Mouse (Mus musculus): ENCODE results near the gene Ttyh3.

The Ttyh3 gene

GRCm38 (mm10) chr5:140611021-140611583, 37.7 kb downstream of the Ttyh3 start:
- DNase-seq (ENCODE audit: extremely low spot score, low read depth, low spot score), result no peak

DNA sequence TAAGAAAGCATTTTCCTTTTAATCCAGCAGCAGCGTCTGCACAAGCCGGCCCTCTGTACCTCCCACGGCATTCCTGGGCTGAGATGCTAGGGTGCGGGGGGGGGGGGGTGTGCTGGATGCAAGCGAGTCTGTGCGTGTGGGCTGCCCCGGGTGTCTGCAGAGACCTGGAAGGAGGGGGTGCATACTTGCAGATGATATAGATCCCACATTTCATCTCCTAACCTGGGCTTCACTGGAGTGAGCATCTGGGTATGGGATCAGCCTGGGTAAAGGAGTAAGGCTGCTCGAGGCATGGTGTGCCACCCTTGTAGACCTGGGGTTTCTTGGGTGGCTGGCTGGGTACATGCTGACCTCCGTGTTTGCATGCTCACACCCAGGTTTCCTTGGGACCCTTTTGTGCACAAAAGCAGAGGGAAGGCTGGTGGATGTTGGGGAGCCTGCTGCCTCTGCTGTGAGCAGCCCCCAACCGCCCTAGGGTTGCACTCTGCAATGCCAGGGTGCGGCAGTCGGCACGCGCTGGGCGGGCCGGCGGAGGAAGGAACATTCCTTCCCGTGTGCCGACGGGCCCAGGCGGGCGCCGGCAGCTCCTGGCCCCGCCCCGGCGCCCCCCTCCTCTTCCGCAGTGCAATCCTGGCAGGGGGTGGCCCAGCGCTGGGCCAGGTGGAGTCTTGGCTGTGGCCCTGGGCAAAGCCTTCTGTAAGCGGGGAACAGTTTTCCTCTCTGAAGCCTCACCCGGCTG, 38.4 kb downstream of the Ttyh3 start:
- no peak for DNase-seq (ENCODE audit: extremely low spot score, low read depth, low spot score)

GRCm38 (mm10) chr5:140609511-140610272, 39.1 kb downstream of the Ttyh3 start:
- DNase-seq (ENCODE audit: extremely low spot score, low read depth, low spot score), result no peak

DNA sequence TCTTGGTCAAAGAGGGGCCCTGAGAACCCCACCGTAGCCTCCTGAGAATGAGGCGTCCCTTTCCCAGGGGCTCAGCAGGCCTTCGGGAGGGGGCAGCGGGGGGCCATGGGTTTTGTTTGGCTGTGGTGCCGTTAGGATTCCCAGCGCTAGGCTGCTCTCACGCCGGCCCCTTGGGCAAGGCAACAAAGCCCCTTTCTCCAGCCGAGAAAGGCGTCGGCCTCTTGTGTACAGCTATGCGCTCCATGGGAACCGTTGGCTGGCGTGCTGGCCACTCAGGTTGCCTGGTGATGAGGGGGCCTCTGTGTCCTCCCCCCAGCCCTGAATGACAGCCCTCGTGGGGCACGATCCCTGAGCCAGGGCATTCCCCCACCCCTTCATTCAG, 40.2 kb downstream of the Ttyh3 start:
- DNase-seq (ENCODE audit: extremely low spot score, low read depth, low spot score), result no peak

- DNase-seq (ENCODE audit: extremely low spot score, low read depth, low spot score), result no peak
These were observed 40.8 kb downstream of the Ttyh3 start for GRCm38 (mm10) chr5:140607836-140608633.

- no peak for DNase-seq (ENCODE audit: extremely low spot score, low read depth, low spot score)
These were observed 41.6 kb downstream of the Ttyh3 start, which contains the start of gene Lfng for GRCm38 (mm10) chr5:140607001-140607835. Lfng (plus strand) TSS chr5:140607320.

DNA sequence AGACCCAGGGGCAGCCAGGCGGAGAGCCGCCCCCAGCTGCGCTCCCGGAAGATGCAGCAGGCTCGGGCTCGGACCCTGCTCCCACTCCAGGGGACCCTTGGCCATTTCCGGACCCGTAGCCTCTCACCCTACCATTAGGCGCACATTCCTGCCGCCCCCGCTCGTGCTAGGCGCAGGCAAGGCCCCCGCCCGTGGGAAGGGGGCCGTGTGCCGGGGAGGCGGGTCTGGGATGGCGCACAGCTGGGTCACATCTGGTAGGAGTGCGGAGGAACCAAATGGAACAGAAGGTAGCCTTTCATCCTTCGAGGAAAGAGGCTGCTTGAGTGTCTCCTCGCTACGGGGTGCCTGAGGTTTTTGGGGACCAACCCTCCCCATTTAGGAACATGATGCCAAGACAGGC, 42.4 kb downstream of the Ttyh3 start:
- DNase-seq (ENCODE audit: extremely low spot score, low read depth, low spot score), result no peak

DNA sequence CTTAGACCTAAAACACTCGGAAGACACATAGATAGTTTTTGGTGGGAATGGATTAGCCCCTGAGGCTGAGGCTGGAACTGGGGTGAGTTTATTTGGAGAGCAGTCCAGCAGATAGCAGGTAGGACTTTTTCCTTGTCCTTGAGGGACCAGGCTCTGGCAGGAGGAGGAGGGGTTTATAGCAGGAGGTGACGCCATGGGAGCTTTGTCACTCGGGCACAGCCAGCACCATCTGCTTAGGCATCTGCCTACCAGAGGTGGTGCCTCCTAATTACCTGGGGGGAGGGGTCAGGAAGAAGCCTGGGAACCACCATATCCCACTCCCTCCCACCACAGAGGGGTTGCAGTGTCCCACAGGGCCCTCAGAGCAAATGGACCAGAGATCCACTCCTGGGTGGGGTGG, 43.6 kb downstream of the Ttyh3 start:
- no peak for DNase-seq (ENCODE audit: extremely low spot score, low read depth, low spot score)

DNA sequence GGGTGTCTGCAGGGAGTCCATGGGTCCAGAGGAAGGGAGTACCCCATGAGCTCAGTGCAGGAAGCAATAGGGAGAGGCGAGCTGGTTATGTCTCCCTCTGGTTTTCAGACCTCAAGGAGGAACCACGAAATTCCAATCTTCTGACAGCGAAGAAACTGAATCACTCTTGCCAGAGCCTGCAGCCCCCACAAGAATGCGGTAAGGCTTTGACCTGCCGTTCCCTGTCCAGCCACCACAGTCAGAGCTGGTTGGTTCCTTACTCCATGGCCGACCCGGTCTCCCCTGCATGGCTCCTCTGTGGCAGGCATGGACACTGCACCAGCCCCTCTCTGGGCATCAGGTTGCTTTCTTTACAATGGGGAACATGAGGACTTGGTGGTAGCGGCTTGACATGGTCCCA, 44.4 kb downstream of the Ttyh3 start:
- no peak for DNase-seq (ENCODE audit: extremely low spot score, low read depth, low spot score)

DNA sequence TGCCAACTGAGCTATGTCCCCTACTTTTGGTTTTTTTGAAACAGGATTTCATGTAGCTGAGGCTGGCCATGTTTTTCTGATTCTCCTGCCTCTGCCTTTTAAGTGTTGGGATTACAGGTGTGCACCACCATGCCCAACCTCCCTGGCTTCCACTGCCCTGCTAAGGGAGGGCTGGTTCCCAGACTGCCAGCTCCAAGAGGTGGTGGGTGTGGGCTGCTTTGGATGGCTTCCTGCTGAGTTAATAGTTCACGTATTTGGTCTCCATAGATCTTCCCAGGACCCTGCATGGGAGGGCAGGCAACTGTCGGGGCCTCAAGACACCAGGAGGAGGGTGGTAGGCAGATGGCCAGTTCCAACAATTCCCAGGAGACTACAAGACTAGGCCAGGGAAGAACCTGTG, 46.3 kb downstream of the Ttyh3 start:
- DNase-seq (ENCODE audit: extremely low spot score, low read depth, low spot score), result no peak

DNA sequence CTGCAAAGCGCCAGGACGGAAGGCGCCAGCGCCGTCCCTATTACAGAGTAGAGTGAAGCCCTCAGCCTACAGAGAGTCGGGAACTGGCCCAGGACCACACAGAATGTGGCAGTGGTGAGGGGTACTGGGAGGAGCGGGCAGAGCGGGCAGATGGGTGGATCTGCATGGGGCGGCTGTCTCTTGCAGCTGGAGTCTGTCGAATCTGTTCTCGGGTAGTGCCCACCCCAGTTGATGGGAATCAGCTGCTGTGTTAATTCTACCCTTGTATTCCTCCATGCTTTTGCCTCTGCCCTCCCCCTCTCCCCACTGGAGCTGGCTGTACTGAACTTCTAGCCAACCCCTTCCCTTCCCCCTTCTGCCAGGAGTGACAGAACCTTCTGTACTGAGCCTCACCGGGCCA, 47.1 kb downstream of the Ttyh3 start:
- DNase-seq (ENCODE audit: extremely low spot score, low read depth, low spot score), result no peak

DNA sequence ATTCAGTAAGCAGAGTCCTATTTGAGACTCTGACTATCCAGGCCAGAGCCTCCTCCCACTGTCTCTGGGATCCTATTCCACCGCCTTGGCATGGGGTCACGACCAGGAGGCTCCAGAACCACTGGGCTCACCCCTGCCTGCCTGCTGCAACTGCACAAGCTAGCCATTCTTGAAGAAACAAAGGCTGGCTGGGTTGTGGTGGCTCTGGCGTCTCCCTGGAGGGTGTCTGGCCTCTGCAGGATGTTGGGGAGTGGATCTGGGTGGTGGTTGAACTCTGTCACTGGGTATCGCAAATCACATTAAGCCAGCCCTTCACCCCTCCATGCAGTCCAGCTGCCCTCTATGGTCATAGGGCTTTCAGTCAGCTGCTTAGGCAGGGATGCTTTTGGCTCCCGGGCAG, 48.9 kb downstream of the Ttyh3 start:
- no peak for DNase-seq (ENCODE audit: extremely low spot score, low read depth, low spot score)

GRCm38 (mm10) chr5:140597787-140598186, 51.0 kb downstream of the Ttyh3 start:
- no peak for DNase-seq (ENCODE audit: extremely low spot score, low read depth, low spot score)

DNA sequence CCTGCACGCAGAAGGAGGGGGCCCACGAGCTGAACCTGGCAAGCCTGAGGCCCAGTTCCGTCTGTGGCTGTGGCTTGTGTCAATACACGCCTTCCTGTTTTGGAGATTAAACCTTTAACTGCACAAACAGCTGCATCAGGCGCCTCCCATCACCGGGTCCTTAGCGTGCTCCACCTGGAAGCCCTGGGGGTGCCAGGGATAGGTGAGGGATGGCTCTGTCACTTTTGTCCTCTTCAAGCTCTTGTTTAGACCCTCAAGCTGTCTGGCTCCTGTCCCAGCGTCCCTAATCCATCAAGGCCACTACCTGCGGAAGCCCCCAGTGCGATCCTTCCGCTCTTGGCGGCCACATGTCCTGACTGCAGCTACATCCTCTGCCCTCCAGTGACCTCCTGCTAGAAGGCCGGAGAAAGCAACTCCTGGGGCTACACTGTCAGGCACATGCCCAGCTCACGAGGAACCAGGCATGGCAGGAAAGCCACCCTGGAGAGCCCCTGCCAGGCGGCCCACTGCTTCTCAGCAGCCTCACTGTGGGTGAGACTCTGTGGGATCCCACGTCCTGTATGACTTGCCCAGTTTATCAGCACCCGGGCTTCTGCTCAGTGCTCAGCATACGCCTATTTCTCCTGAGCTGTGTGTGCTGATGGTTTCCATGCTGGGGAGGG, 51.8 kb downstream of the Ttyh3 start:
- no peak for DNase-seq (ENCODE audit: extremely low spot score, low read depth, low spot score)

- no peak for DNase-seq (ENCODE audit: extremely low spot score, low read depth, low spot score)
These were observed 52.4 kb downstream of the Ttyh3 start for GRCm38 (mm10) chr5:140596426-140596825.

DNA sequence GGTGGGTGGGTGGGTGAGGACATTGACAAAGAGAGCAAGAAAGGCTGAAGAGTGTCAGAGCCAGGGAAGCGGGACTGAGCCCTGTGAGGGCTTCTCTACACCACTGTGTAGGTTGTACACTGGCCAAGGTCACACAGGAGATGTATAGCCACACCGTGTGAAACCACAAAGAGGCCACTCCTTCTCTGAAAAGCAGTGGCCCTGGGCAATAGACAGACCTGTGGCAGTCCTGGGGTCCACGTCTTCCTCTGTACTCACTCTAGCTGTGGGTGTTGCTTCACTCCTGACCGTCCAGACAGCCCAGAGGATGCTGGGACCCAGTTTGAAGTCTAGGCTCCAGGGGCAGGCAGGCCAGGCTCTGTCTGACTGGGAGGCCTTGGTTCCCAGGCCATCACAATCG, 54.0 kb downstream of the Ttyh3 start:
- DNase-seq (ENCODE audit: extremely low spot score, low read depth, low spot score), result no peak

DNA sequence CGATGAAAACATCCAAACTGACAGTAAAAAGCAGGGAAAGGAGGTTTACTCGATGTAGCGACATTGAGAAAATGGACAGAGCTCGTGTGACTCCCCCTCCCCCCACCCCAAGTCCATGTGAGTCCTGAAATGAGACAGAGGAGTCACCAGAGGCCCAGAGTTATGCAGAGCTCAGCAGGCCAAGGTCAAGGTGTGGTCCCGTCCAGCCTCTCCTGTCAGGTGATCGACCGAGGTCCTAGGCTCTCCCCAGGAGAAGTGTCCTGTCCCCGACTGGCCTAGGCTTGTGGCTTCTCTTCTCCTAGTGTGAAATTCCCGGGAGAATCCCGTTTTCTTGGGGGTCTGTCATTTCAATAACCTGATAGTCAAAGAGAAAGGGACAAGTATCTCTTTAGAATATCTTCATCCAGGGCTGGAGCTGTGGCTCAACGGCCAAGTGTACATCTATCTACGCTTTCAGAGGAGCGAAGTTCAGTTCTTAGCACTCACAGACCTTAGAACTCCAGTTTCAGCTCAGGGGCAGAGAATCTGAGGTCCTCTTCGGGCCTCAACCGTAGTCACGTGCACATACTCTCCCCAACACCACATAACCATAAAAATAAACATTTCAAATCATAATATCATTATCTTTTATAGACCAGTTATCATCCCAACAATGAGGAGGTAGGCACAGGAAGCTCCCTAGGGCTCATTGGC, 59.6 kb downstream of the Ttyh3 start:
- no peak for DNase-seq (ENCODE audit: extremely low spot score, low read depth, low spot score)

GRCm38 (mm10) chr5:140583732-140584368, 65.0 kb downstream of the Ttyh3 start:
- DNase-seq (ENCODE audit: extremely low spot score, low read depth, low spot score), result no peak

Data from hindlimb bud, embryonic 11.5 days (tissue).